Mouse (Mus musculus): ENCODE measurements around the gene Asb6. TPM values are rescaled to one million over a fixed set of nuclear protein-coding genes. Genes with fewer than 3 reads are reported as not detected.
A peak's percentile ranks its signal among the peaks of the same experiment; 100 is the strongest.

Gene Asb6
- 27.1 and 29.1 TPM in 2 replicates for polyA plus RNA-seq (2014; fragmentation: Nextera tagmentation; extraction: Ambion mirVana)

- no peak within 1 kb of the TSS for H3K27ac ChIP-seq (ENCODE audit: low read length)
- WGBS, result 34% methylated on average over 4 of the region's 4 CpGs
- H3K4me1 ChIP-seq (ENCODE audit: control insufficient read depth, insufficient read depth, low read length), result peaks cover 10% of the 10 kb centered on the region
- no peak for ATAC-seq (ENCODE audit: insufficient number of reproducible peaks, insufficient read depth, low FRiP score, low read depth)
- H3K9me3 ChIP-seq (ENCODE audit: control insufficient read depth, low read depth, low read length), result no peaks in the 10 kb centered on the region
- H3K4me3 ChIP-seq (ENCODE audit: low read depth, low read length), result no peak within 1 kb of the TSS
- no peak within 1 kb of the TSS for H3K9ac ChIP-seq (replicated peaks; ENCODE audit: low read depth, low read length)
- no peaks in the 10 kb centered on the region for H3K27me3 ChIP-seq (ENCODE audit: control insufficient read depth, insufficient read depth, low read length)
- H3K36me3 ChIP-seq (ENCODE audit: control insufficient read depth, insufficient read depth, low read length), result peaks cover 5% of the 10 kb centered on the region
- H3K4me2 ChIP-seq (replicated peaks; ENCODE audit: low read depth, low read length), result no peak within 1 kb of the TSS
These were observed at the start of gene Asb6 for GRCm38 (mm10) chr2:30830283-30830795. Gene Asb6 (minus strand): TSS chr2:30830333.

DNA sequence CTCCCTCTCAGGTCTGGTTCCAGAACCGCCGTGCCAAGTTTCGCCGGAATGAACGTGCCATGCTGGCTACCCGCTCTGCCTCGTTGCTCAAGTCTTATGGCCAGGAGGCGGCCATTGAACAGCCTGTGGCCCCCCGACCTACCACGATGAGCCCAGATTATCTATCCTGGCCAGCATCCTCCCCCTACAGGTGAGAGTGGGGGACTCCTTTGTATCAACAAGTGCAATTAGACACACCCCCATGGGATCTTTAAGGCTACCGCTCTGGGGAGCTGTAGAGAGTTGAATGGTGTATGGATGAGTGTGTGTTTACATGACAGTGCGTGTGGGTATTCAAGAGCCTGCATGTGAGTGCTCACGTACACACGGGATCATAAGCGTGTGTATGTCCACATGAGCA lies 49.3 kb upstream of the Asb6 start:
- 90% methylated on average over 15 of the region's 15 CpGs for WGBS

GRCm38 (mm10) chr2:30875621-30876432 lies 45.7 kb upstream of the Asb6 start:
- WGBS, result 45% methylated on average over 11 of the region's 11 CpGs
- Histone ChIP-seq H3K36me3 (ENCODE audit: control insufficient read depth, insufficient read depth, low read length) (no peaks in the 10 kb centered on the region), H3K4me3 (ENCODE audit: low read depth, low read length) (no peak overlapping the region), H3K4me1 (ENCODE audit: control insufficient read depth, insufficient read depth, low read length) (peaks cover 3% of the 10 kb centered on the region; the same call in 1 of the 2 replicates), H3K9ac (replicated peaks; ENCODE audit: low read depth, low read length) (no peak overlapping the region), H3K4me2 (replicated peaks; ENCODE audit: low read depth, low read length) (no peak overlapping the region), H3K9me3 (ENCODE audit: control insufficient read depth, low read depth, low read length) (no peaks in the 10 kb centered on the region), H3K27ac (ENCODE audit: low read length) (no peak overlapping the region), H3K27me3 (ENCODE audit: control insufficient read depth, insufficient read depth, low read length) (no peaks in the 10 kb centered on the region)
- no peak for ATAC-seq (ENCODE audit: insufficient number of reproducible peaks, insufficient read depth, low FRiP score, low read depth)

More for the DNA sequence above, 49.3 kb upstream of the Asb6 start:
- H3K27ac ChIP-seq (ENCODE audit: low read length), result no peak overlapping the region
- H3K9ac ChIP-seq (replicated peaks; ENCODE audit: low read depth, low read length), result no peak overlapping the region
- no peak overlapping the region for H3K4me3 ChIP-seq (ENCODE audit: low read depth, low read length)
- no peaks in the 10 kb centered on the region for H3K36me3 ChIP-seq (ENCODE audit: control insufficient read depth, insufficient read depth, low read length)
- no peaks in the 10 kb centered on the region for H3K27me3 ChIP-seq (ENCODE audit: control insufficient read depth, insufficient read depth, low read length)
- no peaks in the 10 kb centered on the region for H3K9me3 ChIP-seq (ENCODE audit: control insufficient read depth, low read depth, low read length)
- no peaks in the 10 kb centered on the region for H3K4me1 ChIP-seq (ENCODE audit: control insufficient read depth, insufficient read depth, low read length)
- ATAC-seq (ENCODE audit: insufficient number of reproducible peaks, insufficient read depth, low FRiP score, low read depth), result no peak
- no peak overlapping the region for H3K4me2 ChIP-seq (replicated peaks; ENCODE audit: low read depth, low read length)

DNA sequence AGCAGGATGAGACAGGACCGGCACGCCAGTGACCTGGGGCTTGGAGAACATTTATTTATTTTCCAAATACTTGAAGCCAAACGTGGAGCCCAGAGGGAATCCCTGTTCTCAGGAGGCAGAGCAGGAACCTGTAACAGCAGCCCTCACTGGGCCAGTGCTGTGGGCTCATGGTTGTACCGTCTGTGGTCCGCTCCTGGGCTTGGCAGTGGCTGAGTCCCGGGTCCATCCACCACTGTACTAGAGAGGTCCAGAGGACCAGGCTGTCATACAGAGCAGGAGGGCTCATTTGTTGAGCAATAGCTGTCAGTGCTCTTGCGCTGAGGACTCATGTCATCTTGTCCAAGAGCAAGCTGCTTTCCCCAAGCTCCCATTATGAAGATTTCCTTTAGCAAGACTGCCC lies 45.0 kb upstream of the Asb6 start:
- H3K4me3 ChIP-seq (ENCODE audit: low read depth, low read length), result no peak overlapping the region
- H3K27ac ChIP-seq (ENCODE audit: low read length), result no peak overlapping the region
- WGBS, result 71% methylated on average over 7 of the region's 7 CpGs
- no peaks in the 10 kb centered on the region for H3K9me3 ChIP-seq (ENCODE audit: control insufficient read depth, low read depth, low read length)
- no peak overlapping the region for H3K9ac ChIP-seq (replicated peaks; ENCODE audit: low read depth, low read length)
- H3K27me3 ChIP-seq (ENCODE audit: control insufficient read depth, insufficient read depth, low read length), result no peaks in the 10 kb centered on the region
- no peaks in the 10 kb centered on the region for H3K36me3 ChIP-seq (ENCODE audit: control insufficient read depth, insufficient read depth, low read length)
- no peak overlapping the region for H3K4me2 ChIP-seq (replicated peaks; ENCODE audit: low read depth, low read length)
- H3K4me1 ChIP-seq (ENCODE audit: control insufficient read depth, insufficient read depth, low read length), result peaks cover 3% of the 10 kb centered on the region; the same call in 1 of the 2 replicates
- no peak for ATAC-seq (ENCODE audit: insufficient number of reproducible peaks, insufficient read depth, low FRiP score, low read depth)

- no peak for ATAC-seq (ENCODE audit: insufficient number of reproducible peaks, insufficient read depth, low FRiP score, low read depth)
- Histone ChIP-seq H3K9ac (replicated peaks; ENCODE audit: low read depth, low read length) (no peak overlapping the region), H3K4me1 (ENCODE audit: control insufficient read depth, insufficient read depth, low read length) (peaks cover 3% of the 10 kb centered on the region; the same call in 1 of the 2 replicates), H3K27ac (ENCODE audit: low read length) (no peak overlapping the region), H3K4me3 (ENCODE audit: low read depth, low read length) (no peak overlapping the region), H3K36me3 (ENCODE audit: control insufficient read depth, insufficient read depth, low read length) (no peaks in the 10 kb centered on the region), H3K9me3 (ENCODE audit: control insufficient read depth, low read depth, low read length) (no peaks in the 10 kb centered on the region), H3K27me3 (ENCODE audit: control insufficient read depth, insufficient read depth, low read length) (no peaks in the 10 kb centered on the region), H3K4me2 (replicated peaks; ENCODE audit: low read depth, low read length) (no peak overlapping the region)
- 48% methylated on average over 10 of the region's 10 CpGs for WGBS
These were observed 44.3 kb upstream of the Asb6 start for GRCm38 (mm10) chr2:30874445-30874844.

DNA sequence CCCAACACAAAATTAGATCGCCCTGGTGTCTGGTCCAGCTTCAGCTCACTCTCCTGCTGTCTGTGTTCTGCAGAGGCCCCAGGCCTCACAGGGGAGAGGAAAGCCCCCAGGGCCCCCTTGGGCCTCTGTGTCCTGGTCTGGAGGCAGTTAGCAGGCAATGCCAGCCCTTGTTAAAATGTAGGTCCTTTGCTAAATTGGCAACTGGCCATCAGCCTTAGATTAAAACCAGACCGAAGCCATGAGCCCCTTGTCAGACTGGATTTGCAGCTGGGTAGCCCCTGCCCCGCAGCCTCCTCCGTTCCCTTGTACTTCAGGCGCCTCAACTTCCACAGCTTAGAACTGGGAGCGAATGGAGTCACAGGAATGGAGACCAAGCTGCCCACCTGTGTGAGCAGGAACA lies 42.5 kb upstream of the Asb6 start:
- Histone ChIP-seq H3K9ac (replicated peaks; ENCODE audit: low read depth, low read length) (no peak overlapping the region), H3K9me3 (ENCODE audit: control insufficient read depth, low read depth, low read length) (no peaks in the 10 kb centered on the region), H3K27me3 (ENCODE audit: control insufficient read depth, insufficient read depth, low read length) (no peaks in the 10 kb centered on the region), H3K4me3 (ENCODE audit: low read depth, low read length) (no peak overlapping the region), H3K36me3 (ENCODE audit: control insufficient read depth, insufficient read depth, low read length) (no peaks in the 10 kb centered on the region), H3K4me2 (replicated peaks; ENCODE audit: low read depth, low read length) (no peak overlapping the region), H3K27ac (ENCODE audit: low read length) (no peak overlapping the region), H3K4me1 (ENCODE audit: control insufficient read depth, insufficient read depth, low read length) (peaks cover 3% of the 10 kb centered on the region; the same call in 1 of the 2 replicates)
- ATAC-seq (ENCODE audit: insufficient number of reproducible peaks, insufficient read depth, low FRiP score, low read depth), result no peak
- WGBS, result 76% methylated on average over 6 of the region's 6 CpGs

DNA sequence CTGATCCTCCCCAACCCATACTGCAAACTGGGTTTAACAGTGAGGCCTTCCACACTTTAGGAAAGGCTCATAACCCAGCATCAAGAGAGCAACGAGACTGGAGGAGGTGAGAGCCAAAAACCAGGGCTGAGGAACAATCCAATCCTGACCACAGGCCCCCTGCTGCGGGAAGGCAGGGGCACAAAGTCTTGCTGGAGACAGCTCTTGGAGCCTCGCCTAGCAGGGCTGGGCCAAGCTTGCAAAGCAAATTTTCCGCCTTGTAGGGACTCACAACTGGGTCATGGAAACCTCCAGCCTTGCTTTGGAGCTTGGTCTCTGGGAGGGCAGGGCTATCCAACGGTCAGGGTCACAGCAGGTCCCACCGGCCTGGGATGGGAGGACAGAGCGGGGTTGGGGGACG lies 40.7 kb upstream of the Asb6 start:
- H3K27me3 ChIP-seq (ENCODE audit: control insufficient read depth, insufficient read depth, low read length), result no peaks in the 10 kb centered on the region
- H3K9me3 ChIP-seq (ENCODE audit: control insufficient read depth, low read depth, low read length), result no peaks in the 10 kb centered on the region
- ATAC-seq (ENCODE audit: insufficient number of reproducible peaks, insufficient read depth, low FRiP score, low read depth), result no peak
- no peak overlapping the region for H3K27ac ChIP-seq (ENCODE audit: low read length)
- no peak overlapping the region for H3K4me3 ChIP-seq (ENCODE audit: low read depth, low read length)
- H3K36me3 ChIP-seq (ENCODE audit: control insufficient read depth, insufficient read depth, low read length), result no peaks in the 10 kb centered on the region
- H3K4me1 ChIP-seq (ENCODE audit: control insufficient read depth, insufficient read depth, low read length), result peaks cover 3% of the 10 kb centered on the region; the same call in 1 of the 2 replicates
- no peak overlapping the region for H3K9ac ChIP-seq (replicated peaks; ENCODE audit: low read depth, low read length)
- WGBS, result 77% methylated on average over 8 of the region's 8 CpGs
- no peak overlapping the region for H3K4me2 ChIP-seq (replicated peaks; ENCODE audit: low read depth, low read length)

GRCm38 (mm10) chr2:30865426-30865825 lies 35.3 kb upstream of the Asb6 start:
- 70% methylated on average over 3 of the region's 3 CpGs for WGBS
- no peaks in the 10 kb centered on the region for H3K9me3 ChIP-seq (ENCODE audit: control insufficient read depth, low read depth, low read length)
- no peak for ATAC-seq (ENCODE audit: insufficient number of reproducible peaks, insufficient read depth, low FRiP score, low read depth)
- H3K4me2 ChIP-seq (replicated peaks; ENCODE audit: low read depth, low read length), result peak overlapping the region; percentile 63; the same call in 1 of the 2 replicates
- no peaks in the 10 kb centered on the region for H3K27me3 ChIP-seq (ENCODE audit: control insufficient read depth, insufficient read depth, low read length)
- H3K36me3 ChIP-seq (ENCODE audit: control insufficient read depth, insufficient read depth, low read length), result no peaks in the 10 kb centered on the region
- H3K27ac ChIP-seq (ENCODE audit: low read length), result no peak overlapping the region
- H3K9ac ChIP-seq (replicated peaks; ENCODE audit: low read depth, low read length), result no peak overlapping the region
- peaks cover 6% of the 10 kb centered on the region; the same call in 1 of the 2 replicates for H3K4me1 ChIP-seq (ENCODE audit: control insufficient read depth, insufficient read depth, low read length)
- peak overlapping the region; percentile 29; the same call in 1 of the 2 replicates for H3K4me3 ChIP-seq (ENCODE audit: low read depth, low read length)
